Mouse (Mus musculus) ES-Bruce4 (cell line): ENCODE measurements around the gene Sun3. TPM values are rescaled to one million over a fixed set of nuclear protein-coding genes. Genes with fewer than 3 reads are reported as not detected.

Experiments used
- H3K27ac ChIP-seq: 2 replicates; pipeline ENCODE4 v1.5.1; 2012; ENCODE audit warnings: low read length, inconsistent platforms; ENCODE audit not compliant: insufficient read depth
- H3K27me3 ChIP-seq: 2 replicates; pipeline ENCODE4 v1.6.1; 2012; ENCODE audit warnings: mild to moderate bottlenecking, low read length, inconsistent platforms; ENCODE audit not compliant: control insufficient read depth, poor library complexity, insufficient read depth, severe bottlenecking
- H3K36me3 ChIP-seq: 2 replicates; pipeline ENCODE4 v1.6.1; 2012; ENCODE audit warnings: inconsistent platforms, mild to moderate bottlenecking, low read length, moderate library complexity; ENCODE audit not compliant: control insufficient read depth, poor library complexity, insufficient read depth, severe bottlenecking
- H3K4me1 ChIP-seq: one replicate; pipeline ENCODE4 v1.8.1; 2011; ENCODE audit warnings: low read length; ENCODE audit not compliant: control insufficient read depth, insufficient read depth
- H3K4me3 ChIP-seq: 2 replicates; pipeline ENCODE4 v1.5.1; 2011; ENCODE audit warnings: low read depth, mild to moderate bottlenecking, low read length
- H3K9ac ChIP-seq: 2 replicates; pipeline ENCODE4 v1.6.1; 2012; ENCODE audit warnings: low read depth, mild to moderate bottlenecking, inconsistent platforms; ENCODE audit not compliant: poor library complexity, severe bottlenecking
- H3K9me3 ChIP-seq: replicated peaks from 2 replicates; pipeline ENCODE4 v1.6.1; 2012; ENCODE audit warnings: mild to moderate bottlenecking, low read length, inconsistent platforms; ENCODE audit not compliant: control insufficient read depth, poor library complexity, insufficient read depth, severe bottlenecking
- CTCF ChIP-seq: IDR thresholded peaks from one replicate; pipeline ENCODE4 v1.8.1; 2011; ENCODE audit warnings: low read depth, low read length
- EP300 ChIP-seq: IDR thresholded peaks from 2 replicates; pipeline ENCODE4 v1.6.1; 2011; ENCODE audit warnings: low read depth, low read length; ENCODE audit not compliant: insufficient read depth
- POLR2A ChIP-seq: IDR thresholded peaks from one replicate; pipeline ENCODE4 v1.8.1; 2011; ENCODE audit warnings: low read length; ENCODE audit not compliant: insufficient read depth
- polyA plus RNA-seq: library from polyadenylated mRNA; stranded (reverse); fragments of >200 nt; gene quantifications from 2 replicates; pipeline ENCODE4 v1.2.4, GENCODE M21; 2011; ENCODE audit warnings: low read depth; ENCODE audit not compliant: missing spikeins, insufficient read depth, insufficient read length

Sun3 gene
- polyA plus RNA-seq, 1 experiment: not detected

- no peaks in the 10 kb centered on the region for H3K4me1 ChIP-seq
- no peaks in the 10 kb centered on the region for H3K36me3 ChIP-seq
- H3K9ac ChIP-seq: no peak within 1 kb of the TSS
- H3K27ac ChIP-seq: no peak within 1 kb of the TSS
- H3K9me3 ChIP-seq: no peaks in the 10 kb centered on the region
- H3K27me3 ChIP-seq: no peaks in the 10 kb centered on the region
- no peak within 1 kb of the TSS for H3K4me3 ChIP-seq
- no peak for TF ChIP-seq POLR2A
- TF ChIP-seq CTCF: no peak
- TF ChIP-seq EP300: no peak
Measured at GRCm38 (mm10) chr11:8973166-8973565, 75.6 kb downstream of the Sun3 start, which contains the start of gene Pkd1l1. Gene Pkd1l1, minus strand, starts transcription at chr11:8973266.

- no peak overlapping the region for H3K4me3 ChIP-seq
- TF ChIP-seq POLR2A: no peak
Measured at GRCm38 (mm10) chr11:8972093-8972492, 76.7 kb downstream of the Sun3 start.

GRCm38 (mm10) chr11:8970509-8970908 is 78.3 kb downstream of the Sun3 start:
- no peak for TF ChIP-seq EP300
- no peak for TF ChIP-seq POLR2A
- no peak overlapping the region for H3K4me3 ChIP-seq
- no peaks in the 10 kb centered on the region for H3K4me1 ChIP-seq
- H3K9me3 ChIP-seq: no peaks in the 10 kb centered on the region
- no peak overlapping the region for H3K9ac ChIP-seq
- H3K27me3 ChIP-seq: no peaks in the 10 kb centered on the region
- H3K27ac ChIP-seq: no peak overlapping the region
- no peaks in the 10 kb centered on the region for H3K36me3 ChIP-seq

More at GRCm38 (mm10) chr11:8972093-8972492, 76.7 kb downstream of the Sun3 start:
- Histone ChIP-seq H3K4me1 (no peaks in the 10 kb centered on the region), H3K9ac (no peak overlapping the region), H3K27ac (no peak overlapping the region), H3K27me3 (no peaks in the 10 kb centered on the region), H3K9me3 (no peaks in the 10 kb centered on the region), H3K36me3 (no peaks in the 10 kb centered on the region)

GRCm38 (mm10) chr11:8968094-8968493 is 80.7 kb downstream of the Sun3 start:
- Histone ChIP-seq H3K27ac (no peak overlapping the region), H3K4me3 (no peak overlapping the region)
- TF ChIP-seq POLR2A: no peak
- TF ChIP-seq EP300: no peak
- no peak for TF ChIP-seq CTCF

More at GRCm38 (mm10) chr11:8968094-8968493, 80.7 kb downstream of the Sun3 start:
- H3K9ac ChIP-seq: no peak overlapping the region
- H3K36me3 ChIP-seq: no peaks in the 10 kb centered on the region
- no peaks in the 10 kb centered on the region for H3K4me1 ChIP-seq
- H3K9me3 ChIP-seq: no peaks in the 10 kb centered on the region
- H3K27me3 ChIP-seq: no peaks in the 10 kb centered on the region

Other genes starting within 250 kb of the Sun3 start
- 0.64 and 0.82 TPM in 2 replicates for gene Pkd1l1, start 75.7 kb downstream of the Sun3 start, polyA plus RNA-seq
- 30.6 and 33.7 TPM in 2 replicates for gene Hus1, start 37.8 kb downstream of the Sun3 start, polyA plus RNA-seq
- 0.33 and 0.55 TPM in 2 replicates for gene Gm11992, start 397 bp downstream of the Sun3 start, polyA plus RNA-seq
- gene Upp1, start 69.1 kb upstream of the Sun3 start, polyA plus RNA-seq: 166 and 190 TPM in 2 replicates
- not detected in 2 replicates for gene Abca13, start 143.0 kb upstream of the Sun3 start, polyA plus RNA-seq